Comparison of ENCODE assay signal across 10 mouse cellular contexts in genomic region chr4:134762360-134762759, GRCm38 (mm10). TPM values are rescaled to one million over a fixed set of nuclear protein-coding genes. Genes with fewer than 3 reads are reported as not detected.
DNase-seq lines count a peak whose midpoint lies in the region; ATAC-seq lines count a peak whose summit lies in the region.
"Had no signal": no experiment of that assay in that cellular context is flagged by ENCODE, and none has a peak within 500 bp of the region (broad histone marks: within the 10 kb centered on the region; RNA-seq: fewer than 3 reads in every experiment).

No protein-coding gene starts in this region.

- DNase-seq in heart, embryonic 10.5 days (ENCODE audit: low spot score): no peak
- no peak for DNase-seq in heart, postnatal 10 days
- peak; percentile 85 for DNase-seq in 416B (ENCODE audit: low read depth)
- DNase-seq in left cerebral cortex, adult 9 months (ENCODE audit: low spot score in 2 of 2): no peak
- no peak for DNase-seq in right cerebral cortex, postnatal 14 days
- DNase-seq: adrenal gland, postnatal 10 days had no signal

- 0 out of 2 replicates have a peak, but pooled peaks have one; percentile 2 for ATAC-seq in erythroblast, adult 5-6 weeks (replicated peaks; ENCODE audit: low FRiP score, poor library complexity, severe bottlenecking)
- no peak for ATAC-seq in liver, embryonic 15.5 days (ENCODE audit: insufficient read depth)
- no peak for ATAC-seq in midbrain, embryonic 15.5 days (replicated peaks)
- ATAC-seq: hindbrain, embryonic 16.5 days had no signal

- no peaks in the 10 kb centered on the region; the same call in 1 of the 2 replicates for H3K36me3 ChIP-seq in heart, embryonic 10.5 days
- H3K36me3 ChIP-seq in liver, embryonic 15.5 days (replicated peaks): peaks cover 3% of the 10 kb centered on the region
- H3K36me3 ChIP-seq in midbrain, embryonic 15.5 days (replicated peaks): no peaks in the 10 kb centered on the region

- H3K27me3 ChIP-seq in heart, embryonic 10.5 days (ENCODE audit: insufficient read depth, poor library complexity, severe bottlenecking): no peaks in the 10 kb centered on the region
- no peaks in the 10 kb centered on the region for H3K27me3 ChIP-seq in liver, embryonic 15.5 days
- H3K27me3 ChIP-seq in midbrain, embryonic 15.5 days (replicated peaks): peaks cover 8% of the 10 kb centered on the region; the same call in 1 of the 2 replicates

- H3K27ac ChIP-seq in heart, embryonic 10.5 days: peak overlapping the region; percentile 69
- peak overlapping the region; percentile 92 for H3K27ac ChIP-seq in liver, embryonic 15.5 days (replicated peaks)
- H3K27ac ChIP-seq in midbrain, embryonic 15.5 days: no peak overlapping the region

- peaks cover 86% of the 10 kb centered on the region for H3K4me1 ChIP-seq in heart, embryonic 10.5 days
- H3K4me1 ChIP-seq in liver, embryonic 15.5 days (replicated peaks): peaks cover 98% of the 10 kb centered on the region
- H3K4me1 ChIP-seq in midbrain, embryonic 15.5 days: peaks cover 7% of the 10 kb centered on the region

- intact Hi-C loops in heart, postnatal 10 days (cut with DNase I): no loop called here

- H3K4me3 ChIP-seq in heart, embryonic 10.5 days: no peak overlapping the region
- peak overlapping the region; percentile 32 for H3K4me3 ChIP-seq in liver, embryonic 15.5 days (replicated peaks)
- no peak overlapping the region for H3K4me3 ChIP-seq in midbrain, embryonic 15.5 days

- peak overlapping the region; percentile 62 for H3K4me2 ChIP-seq in liver, embryonic 15.5 days
- H3K4me2 ChIP-seq in midbrain, embryonic 15.5 days: no peak overlapping the region

- no peaks in the 10 kb centered on the region for H3K9me3 ChIP-seq in heart, embryonic 10.5 days
- H3K9me3 ChIP-seq in liver, embryonic 15.5 days (replicated peaks): no peaks in the 10 kb centered on the region
- H3K9me3 ChIP-seq in midbrain, embryonic 15.5 days: no peaks in the 10 kb centered on the region

- 82% methylated on average over 6 of the region's 6 CpGs for WGBS in heart, embryonic 10.5 days
- WGBS in liver, embryonic 15.5 days (ENCODE audit: insufficient replicate concordance): 23% methylated on average over 6 of the region's 6 CpGs
- WGBS in midbrain, embryonic 15.5 days: 83% methylated on average over 6 of the region's 6 CpGs

- H3K9ac ChIP-seq in liver, embryonic 15.5 days: peak overlapping the region; percentile 24
- no peak overlapping the region for H3K9ac ChIP-seq in midbrain, embryonic 15.5 days

RNA-seq across cellular contexts. Expression of gene Ldlrap1, which starts 5.5 kb away (rescaled TPM):
- 17.6 and 17.8 TPM in 2 replicates for polyA plus RNA-seq in heart, embryonic 10.5 days (2016; fragmentation: Nextera tagmentation; extraction: Ambion mirVana)
- total RNA-seq in heart, postnatal 10 days (2021): 10 to 100 TPM; 21.8 to 24.3 TPM
- total RNA-seq in erythroblast, adult 5-6 weeks (2015; ENCODE audit: low replicate concordance): 5.6 and 10.9 TPM in 2 replicates
- 4.7 and 6.6 TPM in 2 replicates for total RNA-seq in erythroblast, adult 5-6 weeks (2017; ENCODE audit: low replicate concordance)
- 21.8 and 22.4 TPM in 2 replicates for polyA plus RNA-seq in liver, embryonic 15.5 days (2015; fragmentation: Nextera tagmentation; extraction: Ambion mirVana)
- polyA plus RNA-seq in midbrain, embryonic 15.5 days (2015; fragmentation: Nextera tagmentation; extraction: Ambion mirVana): 2.7 and 3.0 TPM in 2 replicates

RNA-seq across cellular contexts. Expression of gene Man1c1, which starts 58.3 kb away (rescaled TPM):
- 8.3 and 8.6 TPM in 2 replicates for polyA plus RNA-seq in heart, embryonic 10.5 days (2016; fragmentation: Nextera tagmentation; extraction: Ambion mirVana)
- 10 to 100 TPM; 32.0 to 37.7 TPM for total RNA-seq in heart, postnatal 10 days (2021)
- total RNA-seq in erythroblast, adult 5-6 weeks (2015; ENCODE audit: low replicate concordance): 4.2 and 6.1 TPM in 2 replicates
- total RNA-seq in erythroblast, adult 5-6 weeks (2017; ENCODE audit: low replicate concordance): 1.4 and 2.8 TPM in 2 replicates
- polyA plus RNA-seq in liver, embryonic 15.5 days (2015; fragmentation: Nextera tagmentation; extraction: Ambion mirVana): 1.4 and 2.0 TPM in 2 replicates
- polyA plus RNA-seq in midbrain, embryonic 15.5 days (2015; fragmentation: Nextera tagmentation; extraction: Ambion mirVana): 3.8 and 4.3 TPM in 2 replicates
